Mouse (Mus musculus) thymus, postnatal 10 days (tissue): Measurements from ENCODE around the gene Ecsit.
"Not testable (repeated sequence)": the region's sequence is repeated elsewhere in the genome, so short reads cannot be mapped to it uniquely, and the experiment has no call there.

ENCODE experiments used
- DNase-seq, 2 experiments: peaks; one replicate each; pipeline ENCODE4 v3.0.0; 2021; ENCODE audit warnings: low spot score in 2 of 2

Gene Ecsit

GRCm38 (mm10) chr9:22089986-22090385, 4.7 kb upstream of the Ecsit start:
- no peak for DNase-seq

- no peak for DNase-seq
Measured at GRCm38 (mm10) chr9:22089281-22089680, 4.0 kb upstream of the Ecsit start.

GRCm38 (mm10) chr9:22087034-22087618, 1.9 kb upstream of the Ecsit start:
- no peak for DNase-seq

- no peak for DNase-seq
Measured at GRCm38 (mm10) chr9:22086012-22086411, 774 bp upstream of the Ecsit start.

- no peak for DNase-seq
Measured at GRCm38 (mm10) chr9:22084667-22085021, 594 bp downstream of the Ecsit start.

GRCm38 (mm10) chr9:22076223-22076622, 9.0 kb downstream of the Ecsit start:
- DNase-seq, result no peak

GRCm38 (mm10) chr9:22075778-22076177, 9.5 kb downstream of the Ecsit start:
- not testable (repeated sequence) for DNase-seq

GRCm38 (mm10) chr9:22072276-22072675, 13.0 kb downstream of the Ecsit start:
- no peak for DNase-seq

GRCm38 (mm10) chr9:22070791-22071573, 14.3 kb downstream of the Ecsit start, which contains the start of the genes Gm49318 and Zfp653:
Gene Gm49318 (minus strand): TSS chr9:22071259.
Gene Zfp653 (minus strand): TSS chr9:22071376.
- peak; percentile 93 to 95 for DNase-seq

GRCm38 (mm10) chr9:22069881-22070553, 15.2 kb downstream of the Ecsit start:
- no peak for DNase-seq

- no peak for DNase-seq
Measured at GRCm38 (mm10) chr9:22067195-22067594, 18.0 kb downstream of the Ecsit start.

- DNase-seq, result peak; percentile 35 to 63
Measured at GRCm38 (mm10) chr9:22066433-22066832, 18.8 kb downstream of the Ecsit start.

- DNase-seq, result no peak
Measured at GRCm38 (mm10) chr9:22065642-22066041, 19.6 kb downstream of the Ecsit start.

GRCm38 (mm10) chr9:22064341-22064740, 20.9 kb downstream of the Ecsit start:
- DNase-seq, result no peak

GRCm38 (mm10) chr9:22061339-22061738, 23.9 kb downstream of the Ecsit start:
- DNase-seq, result no peak

- no peak for DNase-seq
Measured at GRCm38 (mm10) chr9:22058011-22058424, 27.2 kb downstream of the Ecsit start.

- DNase-seq, result no peak
Measured at GRCm38 (mm10) chr9:22057031-22057517, 28.2 kb downstream of the Ecsit start.

GRCm38 (mm10) chr9:22056303-22056910, 28.8 kb downstream of the Ecsit start:
- DNase-seq, result no peak

- DNase-seq, result no peak
Measured at GRCm38 (mm10) chr9:22055713-22056112, 29.5 kb downstream of the Ecsit start.

- peak; percentile 62 to 77 for DNase-seq
Measured at GRCm38 (mm10) chr9:22054411-22055076, 30.7 kb downstream of the Ecsit start.

- DNase-seq, result no peak
Measured at GRCm38 (mm10) chr9:22053657-22054056, 31.6 kb downstream of the Ecsit start.

- DNase-seq, result peak; percentile 35 to 47
Measured at GRCm38 (mm10) chr9:22051958-22052254, 33.3 kb downstream of the Ecsit start, which contains the start of gene Elavl3. Gene Elavl3 (minus strand): TSS chr9:22052023.
